Mouse (Mus musculus): Measurements from ENCODE around the gene Dspp. TPM values are rescaled to one million over a fixed set of nuclear protein-coding genes. Genes with fewer than 3 reads are reported as not detected.

The Dspp gene
- not detected in 2 replicates for polyA plus RNA-seq (2014; fragmentation: Nextera tagmentation; extraction: Ambion mirVana)

GRCm38 (mm10) chr5:104170412-104170811 lies at the start of gene Dspp:
TSS of gene Dspp (plus strand) at chr5:104170712.
- H3K4me1 ChIP-seq (ENCODE audit: insufficient read depth): no peaks in the 10 kb centered on the region
- H3K27me3 ChIP-seq (ENCODE audit: insufficient read depth, low read length): no peaks in the 10 kb centered on the region
- H3K36me3 ChIP-seq (ENCODE audit: insufficient read depth): no peaks in the 10 kb centered on the region
- H3K9ac ChIP-seq: no peak within 1 kb of the TSS
- no peak for DNase-seq
- H3K9me3 ChIP-seq (ENCODE audit: low read depth, low read length): no peaks in the 10 kb centered on the region
- no peak for ATAC-seq (ENCODE audit: insufficient read depth)
- TF ChIP-seq CTCF (IDR thresholded peaks at IDR 0.05; ENCODE audit: low read depth): no peak
- H3K4me2 ChIP-seq: no peak within 1 kb of the TSS
- WGBS: 74% methylated on average over 7 of the region's 7 CpGs
- no peak within 1 kb of the TSS for H3K4me3 ChIP-seq (ENCODE audit: low read depth, low read length)
- no peak within 1 kb of the TSS for H3K27ac ChIP-seq (ENCODE audit: low read depth)

GRCm38 (mm10) chr5:104124016-104124658 lies 46.4 kb upstream of the Dspp start:
- Histone ChIP-seq H3K27me3 (ENCODE audit: insufficient read depth, low read length) (no peaks in the 10 kb centered on the region), H3K27ac (ENCODE audit: low read depth) (peak overlapping the region; percentile 59)
- peak; percentile 80 for DNase-seq

GRCm38 (mm10) chr5:104126561-104127320 lies 43.8 kb upstream of the Dspp start:
- ATAC-seq (ENCODE audit: insufficient read depth) (no peak), DNase-seq (no peak)
- no peaks in the 10 kb centered on the region for H3K36me3 ChIP-seq (ENCODE audit: insufficient read depth)
- H3K27ac ChIP-seq (ENCODE audit: low read depth): no peak overlapping the region
- H3K4me1 ChIP-seq (ENCODE audit: insufficient read depth): peaks cover 7% of the 10 kb centered on the region; the same call in 1 of the 2 replicates
- H3K9ac ChIP-seq: no peak overlapping the region
- 72% methylated on average over 12 of the region's 12 CpGs for WGBS
- TF ChIP-seq CTCF (IDR thresholded peaks at IDR 0.05; ENCODE audit: low read depth): no peak
- H3K4me3 ChIP-seq (ENCODE audit: low read depth, low read length): no peak overlapping the region
- H3K9me3 ChIP-seq (ENCODE audit: low read depth, low read length): no peaks in the 10 kb centered on the region
- H3K4me2 ChIP-seq: no peak overlapping the region
- no peaks in the 10 kb centered on the region for H3K27me3 ChIP-seq (ENCODE audit: insufficient read depth, low read length)

More at GRCm38 (mm10) chr5:104124016-104124658, 46.4 kb upstream of the Dspp start:
- WGBS: 38% methylated on average over 6 of the region's 6 CpGs
- Histone ChIP-seq H3K4me2 (no peak overlapping the region), H3K9ac (no peak overlapping the region), H3K4me1 (ENCODE audit: insufficient read depth) (peaks cover 7% of the 10 kb centered on the region; the same call in 1 of the 2 replicates), H3K4me3 (ENCODE audit: low read depth, low read length) (no peak overlapping the region), H3K36me3 (ENCODE audit: insufficient read depth) (no peaks in the 10 kb centered on the region), H3K9me3 (ENCODE audit: low read depth, low read length) (no peaks in the 10 kb centered on the region)
- ATAC-seq (ENCODE audit: insufficient read depth): peak; percentile 81; the same call in 1 of the 2 replicates
- TF ChIP-seq CTCF (IDR thresholded peaks at IDR 0.05; ENCODE audit: low read depth): no peak

- no peaks in the 10 kb centered on the region for H3K36me3 ChIP-seq (ENCODE audit: insufficient read depth)
- H3K27me3 ChIP-seq (ENCODE audit: insufficient read depth, low read length): no peaks in the 10 kb centered on the region
- H3K4me3 ChIP-seq (ENCODE audit: low read depth, low read length): no peak overlapping the region
- H3K27ac ChIP-seq (ENCODE audit: low read depth): no peak overlapping the region
- 69% methylated on average over 1 of the region's 1 CpGs for WGBS
- peaks cover 7% of the 10 kb centered on the region; the same call in 1 of the 2 replicates for H3K4me1 ChIP-seq (ENCODE audit: insufficient read depth)
- DNase-seq: no peak
- H3K4me2 ChIP-seq: no peak overlapping the region
- no peak for TF ChIP-seq CTCF (IDR thresholded peaks at IDR 0.05; ENCODE audit: low read depth)
- no peaks in the 10 kb centered on the region for H3K9me3 ChIP-seq (ENCODE audit: low read depth, low read length)
- H3K9ac ChIP-seq: no peak overlapping the region
- ATAC-seq (ENCODE audit: insufficient read depth): no peak
These were observed 43.2 kb upstream of the Dspp start for GRCm38 (mm10) chr5:104127351-104127750.

GRCm38 (mm10) chr5:104128281-104129031 lies 42.1 kb upstream of the Dspp start:
- WGBS: 37% methylated on average over 12 of the region's 12 CpGs
- ATAC-seq (ENCODE audit: insufficient read depth): peak; percentile 28; the same call in 1 of the 2 replicates
- DNase-seq: no peak
- TF ChIP-seq CTCF (IDR thresholded peaks at IDR 0.05; ENCODE audit: low read depth): no peak
- Histone ChIP-seq H3K4me2 (no peak overlapping the region), H3K9me3 (ENCODE audit: low read depth, low read length) (no peaks in the 10 kb centered on the region), H3K36me3 (ENCODE audit: insufficient read depth) (no peaks in the 10 kb centered on the region), H3K27ac (ENCODE audit: low read depth) (peak overlapping the region; percentile 66), H3K4me1 (ENCODE audit: insufficient read depth) (peaks cover 7% of the 10 kb centered on the region; the same call in 1 of the 2 replicates), H3K27me3 (ENCODE audit: insufficient read depth, low read length) (no peaks in the 10 kb centered on the region), H3K4me3 (ENCODE audit: low read depth, low read length) (no peak overlapping the region), H3K9ac (no peak overlapping the region)

- Histone ChIP-seq H3K4me1 (ENCODE audit: insufficient read depth) (peaks cover 7% of the 10 kb centered on the region; the same call in 1 of the 2 replicates), H3K9ac (no peak overlapping the region), H3K9me3 (ENCODE audit: low read depth, low read length) (no peaks in the 10 kb centered on the region), H3K36me3 (ENCODE audit: insufficient read depth) (no peaks in the 10 kb centered on the region), H3K27me3 (ENCODE audit: insufficient read depth, low read length) (no peaks in the 10 kb centered on the region), H3K4me2 (no peak overlapping the region), H3K27ac (ENCODE audit: low read depth) (no peak overlapping the region), H3K4me3 (ENCODE audit: low read depth, low read length) (no peak overlapping the region)
- DNase-seq: no peak
- WGBS: 85% methylated on average over 4 of the region's 4 CpGs
- ATAC-seq (ENCODE audit: insufficient read depth): no peak
- no peak for TF ChIP-seq CTCF (IDR thresholded peaks at IDR 0.05; ENCODE audit: low read depth)
These were observed 39.6 kb upstream of the Dspp start for GRCm38 (mm10) chr5:104130891-104131290.

Measured in lung, embryonic 14.5 days (tissue).